Mouse (Mus musculus) spleen, adult 2 months (tissue): ENCODE results near the gene Ap2a2.

ENCODE experiments used
- CTCF ChIP-seq: fragments of 200-500 bp; IDR thresholded peaks from 2 replicates; pipeline ENCODE4 v1.5.1; 2011; ENCODE audit warnings: mild to moderate bottlenecking, inconsistent platforms; ENCODE audit not compliant: insufficient read depth, insufficient read length, insufficient replicate concordance; ENCODE audit errors: extremely low read depth
- POLR2A ChIP-seq: fragments of 200-500 bp; IDR thresholded peaks from 2 replicates; pipeline ENCODE4 v1.6.1; 2011; ENCODE audit warnings: low read depth, low read length, inconsistent platforms

GRCm38 (mm10) chr7:141625120-141625810 lies 63.3 kb downstream of the Ap2a2 start:
- TF ChIP-seq CTCF (no peak), POLR2A (no peak)
